Mouse (Mus musculus) heart, embryonic 12.5 days (tissue): ENCODE measurements around the gene Unk. TPM values are rescaled to one million over a fixed set of nuclear protein-coding genes. Genes with fewer than 3 reads are reported as not detected.

ENCODE experiments used
- ATAC-seq: fragments of 200-750 bp; cut with Nextera tagmentation; 2 replicates; pipeline ENCODE4 v1.8.0; 2017; ENCODE audit warnings: moderate TSS enrichment, moderate library complexity; ENCODE audit not compliant: insufficient number of reproducible peaks, low FRiP score
- H3K27ac ChIP-seq: fragments of 300-500 bp; sonication (generic); 2 replicates; pipeline ENCODE4 v1.5.1; 2016; ENCODE audit warnings: mild to moderate bottlenecking, moderate library complexity; ENCODE audit not compliant: poor library complexity, severe bottlenecking
- H3K27me3 ChIP-seq: fragments of 300-500 bp; sonication (generic); replicated peaks from 2 replicates; pipeline ENCODE4 v1.6.1; 2016; ENCODE audit warnings: mild to moderate bottlenecking, moderate library complexity
- H3K36me3 ChIP-seq: fragments of 300-500 bp; sonication (generic); 2 replicates; pipeline ENCODE4 v1.6.1; 2016; ENCODE audit warnings: mild to moderate bottlenecking, moderate library complexity
- H3K4me1 ChIP-seq: fragments of 300-500 bp; sonication (generic); replicated peaks from 2 replicates; pipeline ENCODE4 v1.6.1; 2016; ENCODE audit warnings: mild to moderate bottlenecking
- H3K4me2 ChIP-seq: fragments of 300-500 bp; sonication (generic); 2 replicates; pipeline ENCODE4 v1.6.1; 2016; ENCODE audit warnings: mild to moderate bottlenecking, moderate library complexity
- H3K4me3 ChIP-seq: fragments of 300-500 bp; sonication (generic); 2 replicates; pipeline ENCODE4 v1.5.1; 2016; ENCODE audit warnings: mild to moderate bottlenecking
- H3K9ac ChIP-seq: fragments of 300-500 bp; sonication (generic); 2 replicates; pipeline ENCODE4 v1.6.1; 2016; ENCODE audit warnings: mild to moderate bottlenecking, moderate library complexity
- H3K9me3 ChIP-seq: fragments of 300-500 bp; sonication (generic); replicated peaks from 2 replicates; pipeline ENCODE4 v1.6.1; 2016; ENCODE audit warnings: mild to moderate bottlenecking, moderate library complexity
- WGBS: fragments of 180-500 bp; shearing (Covaris S2); methylation state at CpG from one replicate; pipeline ENCODE4 v1.1.7; 2016; 5-methylcytosine and 5-hydroxymethylcytosine counted together
- polyA plus RNA-seq: library from polyadenylated mRNA; unstranded; fragments of >200 nt; fragmentation: Nextera tagmentation; extraction: Ambion mirVana; gene quantifications from 2 replicates; pipeline ENCODE4 v1.2.1, GENCODE M21; 2016

Unk gene
- polyA plus RNA-seq, 1 experiment from 2014 or later: 31.8 TPM

DNA sequence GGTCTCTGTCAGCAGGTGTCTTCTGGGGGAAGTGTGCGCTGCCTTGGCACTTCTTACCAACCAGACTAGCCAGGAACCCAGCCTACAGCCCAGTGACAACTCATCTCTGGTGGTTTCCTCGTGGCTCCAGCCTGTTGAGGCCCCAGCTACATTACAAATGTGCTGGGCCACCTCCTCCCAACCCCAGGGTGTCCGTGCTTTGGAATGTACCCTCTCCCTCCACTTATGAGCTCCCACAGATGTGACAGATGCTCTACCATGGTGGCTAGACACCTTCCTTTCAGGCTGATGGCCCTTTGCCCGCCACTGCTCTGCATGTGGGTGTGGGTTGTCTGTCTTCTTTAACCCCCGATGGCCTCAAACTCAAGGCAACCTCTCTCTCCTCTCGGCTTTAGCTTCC lies 28.4 kb upstream of the Unk start:
- peaks cover 2% of the 10 kb centered on the region for H3K36me3 ChIP-seq
- H3K9ac ChIP-seq: no peak overlapping the region
- H3K9me3 ChIP-seq: peaks cover 4% of the 10 kb centered on the region; the same call in 1 of the 2 replicates
- H3K27ac ChIP-seq: no peak overlapping the region
- 70% methylated on average over 6 of the region's 6 CpGs for WGBS
- no peak overlapping the region for H3K4me3 ChIP-seq
- H3K4me2 ChIP-seq: no peak overlapping the region
- peaks cover 12% of the 10 kb centered on the region; the same call in 1 of the 2 replicates for H3K27me3 ChIP-seq
- H3K4me1 ChIP-seq: peaks cover 13% of the 10 kb centered on the region
- no peak for ATAC-seq

DNA sequence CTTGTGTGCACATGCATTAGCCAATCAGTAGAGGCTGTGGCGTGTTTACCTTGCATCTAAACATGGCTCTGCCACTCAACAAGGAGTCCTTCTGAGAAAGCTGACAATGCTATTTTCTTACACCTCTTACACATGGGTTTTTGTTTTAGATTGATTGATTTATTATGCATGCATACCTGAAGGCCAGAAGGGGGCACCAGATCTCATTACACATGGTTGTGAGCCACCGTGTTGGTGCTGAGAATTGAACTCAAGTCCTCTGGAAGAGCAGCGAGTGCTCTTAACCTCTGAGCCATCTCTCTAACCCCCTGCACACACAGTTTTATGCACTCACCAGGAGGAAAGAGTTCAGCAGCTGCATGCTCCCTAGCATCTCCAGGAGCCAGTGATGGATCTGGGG lies 27.2 kb upstream of the Unk start:
- 75% methylated on average over 3 of the region's 3 CpGs for WGBS
- H3K4me2 ChIP-seq: no peak overlapping the region

DNA sequence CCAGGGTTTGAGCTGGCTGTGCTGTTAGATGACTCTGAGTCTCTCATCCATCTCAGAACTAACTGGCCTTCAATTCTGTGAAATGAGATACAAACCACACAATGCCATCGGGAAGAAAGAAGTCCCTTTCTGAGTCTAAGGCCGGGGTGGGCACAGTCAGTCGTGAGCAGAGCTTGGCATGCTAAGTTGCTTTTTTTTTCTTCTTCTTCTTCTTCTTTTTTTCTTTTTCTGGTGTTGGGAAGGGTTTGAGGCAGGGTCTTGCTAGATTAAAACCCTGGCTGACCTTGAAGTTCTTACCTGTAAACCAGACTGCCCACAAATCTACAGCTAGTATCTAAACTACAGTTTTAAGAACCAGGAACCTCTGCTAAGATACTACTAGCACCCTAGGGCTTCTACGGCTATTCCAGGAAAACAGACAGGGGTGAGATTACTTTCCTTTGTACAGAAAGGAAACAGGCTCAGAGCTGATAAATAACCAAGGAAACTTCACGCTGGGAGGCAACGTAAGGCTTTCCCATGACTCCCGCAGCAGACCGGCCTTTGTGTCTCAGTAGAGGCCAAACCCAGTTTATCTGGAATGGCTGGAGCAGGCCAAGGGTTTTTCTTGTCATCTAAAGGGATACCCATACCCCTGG lies 25.8 kb upstream of the Unk start:
- H3K4me3 ChIP-seq: peak overlapping the region; percentile 37
- H3K9me3 ChIP-seq: peaks cover 4% of the 10 kb centered on the region; the same call in 1 of the 2 replicates
- H3K4me1 ChIP-seq: peaks cover 13% of the 10 kb centered on the region
- peaks cover 27% of the 10 kb centered on the region for H3K36me3 ChIP-seq
- H3K27me3 ChIP-seq: peaks cover 12% of the 10 kb centered on the region; the same call in 1 of the 2 replicates
- peak overlapping the region; percentile 64 for H3K27ac ChIP-seq
- peak overlapping the region; percentile 52 for H3K9ac ChIP-seq
- WGBS: 29% methylated on average over 8 of the region's 8 CpGs
- peak overlapping the region; percentile 79 for H3K4me2 ChIP-seq
- ATAC-seq: no peak

More for the DNA sequence above, 27.2 kb upstream of the Unk start:
- peaks cover 4% of the 10 kb centered on the region; the same call in 1 of the 2 replicates for H3K9me3 ChIP-seq
- H3K9ac ChIP-seq: no peak overlapping the region
- ATAC-seq: no peak
- H3K27ac ChIP-seq: no peak overlapping the region
- H3K36me3 ChIP-seq: peaks cover 14% of the 10 kb centered on the region
- H3K4me1 ChIP-seq: peaks cover 13% of the 10 kb centered on the region
- H3K4me3 ChIP-seq: no peak overlapping the region
- H3K27me3 ChIP-seq: peaks cover 12% of the 10 kb centered on the region; the same call in 1 of the 2 replicates

DNA sequence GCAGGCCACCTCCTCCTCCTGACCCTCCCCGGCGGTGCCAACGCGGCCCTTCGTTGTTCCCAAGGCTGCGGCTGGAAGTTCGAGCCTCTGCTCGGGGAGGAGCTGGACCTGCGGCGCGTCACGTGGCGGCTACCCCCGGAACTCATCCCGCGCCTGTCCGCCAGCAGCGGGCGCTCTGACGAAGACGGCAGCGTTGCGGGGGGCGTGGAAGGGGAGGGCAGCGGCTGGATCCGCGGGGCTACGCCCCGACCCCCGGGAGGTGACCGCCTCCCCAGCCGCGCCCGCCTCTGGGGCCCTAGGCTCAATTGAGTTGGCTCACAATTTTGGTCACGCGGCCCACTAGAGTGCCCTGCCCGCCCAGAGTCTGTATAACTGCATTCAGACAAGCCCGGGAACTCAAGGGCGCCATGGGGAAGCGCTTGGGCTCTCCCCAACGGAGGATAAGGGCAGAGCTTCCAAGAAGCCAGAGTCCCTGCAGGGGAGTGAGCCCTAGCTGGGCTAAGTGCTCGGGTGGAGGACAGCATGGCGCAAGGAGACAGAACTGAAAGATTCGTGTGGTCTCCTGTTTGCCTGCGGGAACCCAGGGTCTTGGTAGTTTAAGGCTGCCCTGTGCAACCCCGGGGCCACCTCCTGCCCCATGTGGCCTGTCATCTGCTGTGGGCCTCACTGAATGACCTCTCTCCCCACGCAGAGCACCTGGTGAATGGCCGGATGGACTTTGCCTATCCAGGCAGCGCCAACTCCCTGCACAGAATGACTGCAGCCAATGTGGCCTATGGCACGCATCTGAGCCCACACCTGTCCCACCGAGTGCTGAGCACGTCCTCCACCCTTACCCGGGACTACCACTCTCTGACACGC lies 25.1 kb upstream of the Unk start:
- H3K27me3 ChIP-seq: peaks cover 7% of the 10 kb centered on the region; the same call in 1 of the 2 replicates
- H3K4me3 ChIP-seq: peak overlapping the region; percentile 37
- peaks cover 4% of the 10 kb centered on the region; the same call in 1 of the 2 replicates for H3K9me3 ChIP-seq
- peak overlapping the region; percentile 52 for H3K9ac ChIP-seq
- H3K36me3 ChIP-seq: peaks cover 35% of the 10 kb centered on the region
- ATAC-seq: peak; percentile 74
- H3K4me2 ChIP-seq: peak overlapping the region; percentile 79
- peak overlapping the region; percentile 64 for H3K27ac ChIP-seq
- WGBS: 5% methylated on average over 54 of the region's 54 CpGs
- peaks cover 13% of the 10 kb centered on the region for H3K4me1 ChIP-seq

DNA sequence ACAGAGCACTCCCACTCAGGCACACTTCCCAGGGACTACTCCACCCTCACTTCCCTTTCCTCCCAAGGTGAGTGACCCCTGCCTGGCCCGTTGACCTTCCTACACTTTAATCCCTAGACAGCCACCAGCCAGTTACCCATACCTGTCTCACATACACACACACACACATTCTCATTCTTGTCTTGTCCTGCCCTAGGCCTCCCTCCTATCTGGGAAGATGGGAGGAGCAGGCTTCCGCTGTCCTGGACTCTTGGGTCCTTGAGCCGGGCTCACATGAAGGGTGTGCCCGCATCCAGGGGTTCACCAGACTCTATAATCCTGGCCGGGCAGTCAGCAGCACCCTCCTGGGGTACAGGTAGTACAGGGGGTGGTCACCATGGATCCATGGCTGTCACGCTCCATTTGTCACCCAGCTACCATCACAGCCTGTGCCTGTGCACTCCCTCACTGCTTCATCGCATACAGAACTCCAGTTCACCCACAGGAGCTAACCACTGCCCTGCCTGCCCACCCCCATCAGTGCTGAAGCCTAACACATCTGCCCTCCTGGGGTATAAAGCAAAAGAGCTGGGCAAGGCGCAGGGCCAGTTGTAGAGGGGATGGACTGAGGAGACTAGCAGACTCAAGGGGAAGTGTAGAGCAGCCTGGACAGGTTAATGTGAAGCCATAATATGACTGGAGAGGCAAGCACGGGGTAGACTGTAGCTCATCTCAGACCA lies 24.3 kb upstream of the Unk start:
- H3K9me3 ChIP-seq: peaks cover 4% of the 10 kb centered on the region; the same call in 1 of the 2 replicates
- H3K4me1 ChIP-seq: peaks cover 13% of the 10 kb centered on the region
- H3K4me3 ChIP-seq: 0 out of 2 replicates have a peak overlapping the region, but pooled peaks have one; percentile 37
- ATAC-seq: no peak
- peak overlapping the region; percentile 64; the same call in 1 of the 2 replicates for H3K27ac ChIP-seq
- WGBS: 68% methylated on average over 9 of the region's 9 CpGs
- H3K27me3 ChIP-seq: no peaks in the 10 kb centered on the region; the same call in 1 of the 2 replicates
- peaks cover 39% of the 10 kb centered on the region for H3K36me3 ChIP-seq
- H3K9ac ChIP-seq: peak overlapping the region; percentile 52
- H3K4me2 ChIP-seq: peak overlapping the region; percentile 79

DNA sequence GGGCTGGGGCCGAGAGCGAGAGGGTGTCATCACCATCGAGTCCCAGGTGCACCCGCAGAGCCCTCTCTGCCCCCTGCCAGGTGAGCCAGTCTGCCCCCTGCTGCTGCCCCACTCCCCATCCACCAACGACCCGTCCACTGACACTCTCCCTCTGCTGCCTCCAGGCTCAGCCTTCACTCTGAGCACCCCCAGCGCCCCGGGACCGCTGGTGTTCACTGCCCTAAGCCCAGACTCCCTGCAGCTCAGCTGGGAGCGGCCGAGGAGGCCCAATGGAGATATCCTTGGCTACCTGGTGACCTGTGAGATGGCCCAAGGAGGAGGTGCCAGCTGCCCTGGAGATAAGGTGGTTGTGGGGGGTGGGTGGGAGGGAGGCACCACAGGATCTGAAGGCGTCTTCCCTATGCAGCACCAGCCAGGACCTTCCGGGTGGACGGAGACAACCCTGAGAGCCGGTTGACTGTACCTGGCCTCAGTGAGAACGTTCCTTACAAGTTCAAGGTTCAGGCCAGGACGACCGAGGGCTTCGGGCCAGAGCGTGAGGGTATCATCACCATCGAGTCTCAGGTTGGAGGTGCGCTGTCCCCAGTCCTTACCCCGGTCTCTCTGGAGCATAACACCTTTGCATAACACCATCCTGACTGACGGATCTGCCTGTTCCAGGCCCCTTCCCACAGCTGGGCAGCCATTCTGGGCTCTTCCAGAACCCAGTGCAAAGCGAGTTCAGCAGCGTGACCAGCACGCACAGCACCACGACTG lies 22.8 kb upstream of the Unk start:
- Histone ChIP-seq H3K4me1 (peaks cover 23% of the 10 kb centered on the region), H3K9me3 (peaks cover 4% of the 10 kb centered on the region; the same call in 1 of the 2 replicates), H3K4me2 (no peak overlapping the region), H3K27ac (no peak overlapping the region), H3K27me3 (no peaks in the 10 kb centered on the region), H3K9ac (no peak overlapping the region), H3K4me3 (no peak overlapping the region), H3K36me3 (peaks cover 39% of the 10 kb centered on the region)
- no peak for ATAC-seq
- WGBS: 88% methylated on average over 28 of the region's 28 CpGs

DNA sequence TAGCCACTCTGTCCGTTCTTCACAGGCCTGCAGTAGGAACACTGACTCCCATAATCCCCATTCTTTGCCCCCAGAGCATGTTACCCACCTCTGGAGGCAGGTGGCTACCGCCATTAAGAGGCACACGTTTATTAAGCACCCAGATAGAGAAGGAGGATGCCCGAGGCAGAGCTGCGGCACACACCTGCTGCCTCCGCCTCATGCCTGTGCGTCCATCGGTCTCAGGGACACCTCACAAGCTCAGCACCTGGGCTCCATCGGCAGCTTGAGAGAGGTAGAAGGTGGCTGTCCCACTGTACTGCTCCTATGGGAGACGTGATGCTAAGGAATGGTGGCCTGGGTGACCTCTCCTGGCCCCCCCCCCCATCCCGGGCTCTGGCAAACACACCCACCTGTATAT lies 21.7 kb upstream of the Unk start:
- H3K27me3 ChIP-seq: no peaks in the 10 kb centered on the region
- peaks cover 39% of the 10 kb centered on the region for H3K36me3 ChIP-seq
- ATAC-seq: no peak
- WGBS: 92% methylated on average over 11 of the region's 11 CpGs
- H3K9me3 ChIP-seq: no peaks in the 10 kb centered on the region
- H3K4me1 ChIP-seq: peaks cover 28% of the 10 kb centered on the region
- no peak overlapping the region for H3K9ac ChIP-seq
- no peak overlapping the region for H3K4me3 ChIP-seq
- no peak overlapping the region for H3K4me2 ChIP-seq
- no peak overlapping the region for H3K27ac ChIP-seq

DNA sequence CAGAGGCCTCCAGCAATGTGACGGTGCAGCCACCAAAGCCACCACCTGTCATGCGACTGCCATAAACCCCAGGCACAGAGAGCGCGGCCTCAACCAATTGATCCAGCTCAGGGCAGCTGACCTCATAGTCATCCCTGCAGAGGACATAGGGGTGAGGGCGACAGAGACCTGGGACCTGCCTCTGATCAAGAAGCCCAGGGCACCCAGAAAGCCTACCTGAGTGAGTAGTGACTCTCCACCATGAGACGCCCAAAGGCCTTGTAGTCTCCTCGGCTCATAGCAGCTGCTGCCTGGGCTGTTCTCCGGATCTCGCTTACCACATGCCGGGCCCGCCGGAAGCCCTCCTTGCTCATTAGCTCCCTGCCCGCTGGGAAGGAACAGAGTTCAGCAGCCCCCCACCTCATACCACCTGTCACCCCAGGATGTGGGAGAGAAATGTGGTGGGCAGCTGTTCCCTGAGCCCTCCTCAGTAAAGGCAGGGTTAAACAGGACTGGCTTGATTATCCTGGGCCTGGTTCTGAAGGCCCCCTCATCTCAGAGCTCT lies 21.2 kb upstream of the Unk start:
- Histone ChIP-seq H3K27me3 (no peaks in the 10 kb centered on the region), H3K4me1 (peaks cover 28% of the 10 kb centered on the region), H3K9me3 (no peaks in the 10 kb centered on the region), H3K4me3 (no peak overlapping the region), H3K9ac (no peak overlapping the region), H3K36me3 (peaks cover 39% of the 10 kb centered on the region), H3K4me2 (no peak overlapping the region), H3K27ac (no peak overlapping the region)
- 92% methylated on average over 13 of the region's 13 CpGs for WGBS
- ATAC-seq: no peak

DNA sequence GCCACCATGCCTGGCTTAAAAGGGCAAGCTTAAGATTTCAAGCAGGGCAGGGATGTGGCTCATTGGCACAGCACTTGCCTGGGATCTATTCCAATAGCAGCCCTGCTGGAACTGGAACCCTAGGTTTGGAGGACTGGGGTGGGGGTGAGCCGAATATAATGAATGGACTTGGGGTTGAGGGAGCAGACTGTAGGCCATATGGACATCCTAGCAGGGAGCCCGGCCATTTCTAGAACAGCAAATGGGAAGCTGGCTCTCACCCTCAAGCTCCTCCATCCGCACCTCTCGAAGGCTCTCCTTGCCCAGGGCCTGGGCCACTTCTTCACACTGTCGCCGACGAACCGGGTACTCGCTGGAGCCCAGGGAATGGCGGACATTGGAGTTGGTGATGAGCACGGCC lies 20.5 kb upstream of the Unk start:
- no peak for ATAC-seq
- WGBS: 90% methylated on average over 11 of the region's 11 CpGs
- H3K36me3 ChIP-seq: peaks cover 39% of the 10 kb centered on the region
- no peak overlapping the region for H3K4me3 ChIP-seq
- no peaks in the 10 kb centered on the region for H3K27me3 ChIP-seq
- peaks cover 28% of the 10 kb centered on the region for H3K4me1 ChIP-seq
- H3K4me2 ChIP-seq: no peak overlapping the region
- H3K9me3 ChIP-seq: no peaks in the 10 kb centered on the region
- H3K27ac ChIP-seq: no peak overlapping the region
- no peak overlapping the region for H3K9ac ChIP-seq

DNA sequence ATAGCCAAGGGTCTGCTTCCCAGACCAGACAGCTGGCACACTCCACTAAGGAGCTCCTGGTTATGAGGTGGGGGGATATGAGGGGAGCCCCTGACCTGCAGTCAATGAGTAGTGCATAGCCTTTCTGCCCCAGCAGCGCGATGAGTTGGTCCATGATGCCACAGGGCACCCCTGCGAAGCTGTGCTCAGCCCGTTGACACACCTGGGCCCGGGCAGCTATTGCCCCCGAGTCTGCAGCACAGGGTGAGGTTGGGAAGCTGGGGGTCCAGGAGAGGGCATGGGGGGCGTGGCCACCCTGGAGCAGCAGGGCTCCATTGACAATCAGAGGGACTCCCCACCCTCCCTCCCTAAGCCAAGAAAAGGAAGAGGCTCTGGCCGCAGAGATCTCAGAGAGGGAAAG lies 20.0 kb upstream of the Unk start:
- WGBS: 90% methylated on average over 8 of the region's 8 CpGs
- ATAC-seq: no peak
- Histone ChIP-seq H3K4me3 (no peak overlapping the region), H3K27ac (no peak overlapping the region), H3K27me3 (no peaks in the 10 kb centered on the region), H3K4me1 (peaks cover 25% of the 10 kb centered on the region), H3K4me2 (no peak overlapping the region), H3K9me3 (no peaks in the 10 kb centered on the region), H3K9ac (no peak overlapping the region), H3K36me3 (peaks cover 39% of the 10 kb centered on the region)
